Mouse (Mus musculus): ENCODE results near the gene S100a1. TPM values are rescaled to one million over a fixed set of nuclear protein-coding genes. Genes with fewer than 3 reads are reported as not detected.

S100a1 gene
- total and polyA plus RNA-seq, 2 experiments, result 123 to 335 TPM

DNA sequence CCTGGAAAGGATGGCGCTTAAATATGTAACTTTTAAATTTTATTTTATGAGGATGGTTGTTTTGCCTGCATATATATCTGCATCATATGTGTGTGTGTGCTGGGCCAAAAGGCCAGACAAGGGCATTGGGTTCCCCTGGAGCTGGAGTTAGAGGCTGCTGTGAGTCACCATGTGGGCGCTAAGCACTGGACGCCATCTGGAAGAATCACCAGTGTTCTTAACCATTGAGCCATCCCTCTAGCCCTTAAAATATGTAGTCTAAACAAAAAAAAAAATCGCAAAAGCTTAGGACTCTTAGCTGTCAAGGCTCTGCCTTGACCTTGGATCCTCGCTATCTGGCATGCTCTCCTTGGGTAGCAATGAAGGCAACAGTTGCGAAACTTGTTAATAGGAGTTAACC lies 25.6 kb downstream of the S100a1 start:
- Histone ChIP-seq H3K27me3 (ENCODE audit: control insufficient read depth, insufficient read depth, low read length) (no peaks in the 10 kb centered on the region), H3K9ac (ENCODE audit: low read depth, low read length) (no peak overlapping the region), H3K4me3 (ENCODE audit: insufficient read depth, low read depth, low read length) (no peak overlapping the region), H3K36me3 (ENCODE audit: control insufficient read depth, insufficient read depth, low read length) (peaks cover 36% of the 10 kb centered on the region), H3K79me2 (ENCODE audit: control insufficient read depth, insufficient read depth, low read length) (peaks cover 5% of the 10 kb centered on the region; the same call in 1 of the 2 replicates), H3K27ac (replicated peaks; ENCODE audit: insufficient read depth, low read depth, low read length) (no peak overlapping the region), H3K4me1 (ENCODE audit: control insufficient read depth, insufficient read depth, low read length) (peaks cover 9% of the 10 kb centered on the region)
- WGBS, result 89% methylated on average over 6 of the region's 6 CpGs
- DNase-seq (ENCODE audit: extremely low read depth, low read depth, low spot score), result no peak
- TF ChIP-seq POLR2A (IDR thresholded peaks at IDR 0.05; ENCODE audit: extremely low read depth, insufficient read depth, low read length) (no peak), CTCF (IDR thresholded peaks at IDR 0.05; ENCODE audit: low read depth, low read length) (no peak)

DNA sequence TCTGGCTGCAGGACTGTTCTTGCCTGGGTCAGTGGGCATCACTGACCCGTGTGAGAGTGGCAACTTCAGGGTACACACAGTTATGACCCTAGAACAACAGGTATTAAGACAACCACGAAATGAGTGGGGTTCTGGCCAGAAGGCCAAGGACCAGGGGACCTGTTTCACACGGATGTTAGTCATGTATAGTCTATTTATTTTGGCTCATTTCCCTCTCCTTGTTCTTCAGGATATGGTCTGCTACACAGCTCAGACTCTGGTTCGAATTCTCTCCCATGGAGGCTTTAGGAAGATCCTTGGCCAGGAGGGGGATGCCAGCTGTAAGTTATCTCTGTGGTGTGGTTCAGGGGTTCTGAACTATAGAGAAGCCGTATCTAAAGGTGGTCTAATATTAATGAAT lies 27.2 kb downstream of the S100a1 start:
- Histone ChIP-seq H3K4me1 (ENCODE audit: control insufficient read depth, insufficient read depth, low read length) (peaks cover 5% of the 10 kb centered on the region), H3K27ac (replicated peaks; ENCODE audit: insufficient read depth, low read depth, low read length) (no peak overlapping the region), H3K4me3 (ENCODE audit: insufficient read depth, low read depth, low read length) (no peak overlapping the region), H3K79me2 (ENCODE audit: control insufficient read depth, insufficient read depth, low read length) (peaks cover 5% of the 10 kb centered on the region; the same call in 1 of the 2 replicates), H3K9ac (ENCODE audit: low read depth, low read length) (no peak overlapping the region), H3K36me3 (ENCODE audit: control insufficient read depth, insufficient read depth, low read length) (peaks cover 50% of the 10 kb centered on the region), H3K27me3 (ENCODE audit: control insufficient read depth, insufficient read depth, low read length) (no peaks in the 10 kb centered on the region)
- WGBS, result 54% methylated on average over 5 of the region's 5 CpGs
- no peak for DNase-seq (ENCODE audit: extremely low read depth, low read depth, low spot score)
- TF ChIP-seq POLR2A (IDR thresholded peaks at IDR 0.05; ENCODE audit: extremely low read depth, insufficient read depth, low read length), result no peak
- no peak for TF ChIP-seq CTCF (IDR thresholded peaks at IDR 0.05; ENCODE audit: low read depth, low read length)

DNA sequence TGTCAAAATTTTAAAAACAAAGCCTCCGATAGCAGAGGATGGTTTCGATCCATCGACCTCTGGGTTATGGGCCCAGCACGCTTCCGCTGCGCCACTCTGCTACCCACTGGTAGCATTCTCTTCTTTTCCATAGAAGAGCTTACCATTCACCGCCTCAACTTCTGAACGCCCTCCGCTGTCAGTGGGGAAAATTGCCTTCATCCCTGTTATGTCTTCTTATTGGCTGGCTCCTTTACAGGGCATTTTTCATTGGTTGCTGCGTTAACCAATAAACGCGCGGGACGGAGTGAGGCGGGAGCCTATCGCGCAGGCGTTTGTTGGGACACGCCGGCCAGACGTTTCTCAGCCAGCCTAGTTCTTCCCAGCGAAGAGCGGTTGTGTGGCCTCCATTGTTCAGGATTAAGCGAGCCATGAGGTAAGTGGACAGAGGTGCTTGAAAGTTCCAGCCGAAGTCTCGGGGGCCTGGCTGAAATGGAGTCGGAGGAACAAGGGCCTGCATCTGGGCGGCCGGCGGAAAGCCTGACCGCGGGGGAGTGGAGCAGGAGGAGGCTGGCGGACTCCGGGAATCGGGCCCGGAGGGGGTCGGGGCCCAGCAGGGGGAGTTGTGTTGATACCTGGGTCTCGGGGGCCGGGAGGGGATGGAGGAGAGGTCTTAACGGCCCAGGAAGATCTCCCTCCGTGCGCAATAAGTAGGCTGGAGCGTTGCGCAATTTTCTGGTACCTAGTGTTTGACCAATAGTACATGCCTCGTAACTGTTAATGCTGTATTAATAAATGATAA lies 38.2 kb downstream of the S100a1 start, which contains the start of gene Ilf2:
TSS of gene Ilf2 (plus strand) at position 296 of the 781 bp plus-strand sequence.
- peak within 1 kb of the TSS; percentile 81 for H3K4me3 ChIP-seq (ENCODE audit: insufficient read depth, low read depth, low read length)
- H3K27ac ChIP-seq (replicated peaks; ENCODE audit: insufficient read depth, low read depth, low read length), result peak within 1 kb of the TSS; percentile 57
- no peaks in the 10 kb centered on the region for H3K27me3 ChIP-seq (ENCODE audit: control insufficient read depth, insufficient read depth, low read length)
- peaks cover 3% of the 10 kb centered on the region; the same call in 1 of the 2 replicates for H3K4me1 ChIP-seq (ENCODE audit: control insufficient read depth, insufficient read depth, low read length)
- DNase-seq (ENCODE audit: extremely low read depth, low read depth, low spot score), result peak; percentile 92
- peaks cover 10% of the 10 kb centered on the region for H3K36me3 ChIP-seq (ENCODE audit: control insufficient read depth, insufficient read depth, low read length)
- WGBS, result under 1% methylated on average over 45 of the region's 45 CpGs
- H3K79me2 ChIP-seq (ENCODE audit: control insufficient read depth, insufficient read depth, low read length), result no peaks in the 10 kb centered on the region; the same call in 1 of the 2 replicates
- peak within 1 kb of the TSS; percentile 81 for H3K9ac ChIP-seq (ENCODE audit: low read depth, low read length)
- TF ChIP-seq CTCF (IDR thresholded peaks at IDR 0.05; ENCODE audit: low read depth, low read length) (peak; percentile 27), POLR2A (IDR thresholded peaks at IDR 0.05; ENCODE audit: extremely low read depth, insufficient read depth, low read length) (0 out of 2 replicates have a peak, but pooled peaks have one; percentile 11)

DNA sequence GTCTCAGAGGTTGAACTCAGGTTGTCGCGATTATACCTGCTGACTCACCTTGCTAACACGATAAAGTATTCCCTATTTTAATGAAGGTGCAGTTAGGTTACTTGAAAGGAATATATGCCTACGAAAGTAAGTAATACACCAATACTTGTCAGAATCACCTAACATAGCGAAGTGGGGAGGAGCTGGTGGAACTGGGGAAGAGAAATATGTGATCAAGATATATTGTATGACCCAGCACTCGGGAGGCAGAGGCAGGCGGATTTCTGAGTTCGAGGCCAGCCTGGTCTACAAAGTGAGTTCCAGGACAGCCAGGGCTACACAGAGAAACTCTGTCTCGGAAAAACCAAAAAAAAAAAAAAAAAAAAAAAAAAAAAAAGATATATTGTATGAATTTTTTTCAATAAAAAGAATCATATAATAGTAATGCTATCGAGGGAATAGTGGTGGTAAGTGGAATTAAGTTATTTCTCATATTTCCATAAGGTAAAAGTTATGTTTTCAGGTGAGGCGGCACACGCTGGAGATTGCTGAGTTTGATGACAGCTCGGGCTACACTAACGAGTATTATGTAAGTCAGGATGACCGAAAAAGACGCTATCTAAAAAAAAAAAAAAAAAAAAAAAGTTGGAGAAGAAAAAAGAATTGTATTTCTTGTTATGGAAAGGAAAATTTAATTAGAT lies 38.9 kb downstream of the S100a1 start:
- H3K4me1 ChIP-seq (ENCODE audit: control insufficient read depth, insufficient read depth, low read length), result peaks cover 3% of the 10 kb centered on the region; the same call in 1 of the 2 replicates
- TF ChIP-seq POLR2A (IDR thresholded peaks at IDR 0.05; ENCODE audit: extremely low read depth, insufficient read depth, low read length) (no peak), CTCF (IDR thresholded peaks at IDR 0.05; ENCODE audit: low read depth, low read length) (no peak)
- DNase-seq (ENCODE audit: extremely low read depth, low read depth, low spot score), result no peak
- no peaks in the 10 kb centered on the region for H3K27me3 ChIP-seq (ENCODE audit: control insufficient read depth, insufficient read depth, low read length)
- WGBS, result 39% methylated on average over 16 of the region's 16 CpGs
- H3K36me3 ChIP-seq (ENCODE audit: control insufficient read depth, insufficient read depth, low read length), result peaks cover 3% of the 10 kb centered on the region
- H3K27ac ChIP-seq (replicated peaks; ENCODE audit: insufficient read depth, low read depth, low read length), result no peak overlapping the region
- H3K4me3 ChIP-seq (ENCODE audit: insufficient read depth, low read depth, low read length), result 0 out of 2 replicates have a peak overlapping the region, but pooled peaks have one; percentile 21
- no peak overlapping the region for H3K9ac ChIP-seq (ENCODE audit: low read depth, low read length)
- H3K79me2 ChIP-seq (ENCODE audit: control insufficient read depth, insufficient read depth, low read length), result no peaks in the 10 kb centered on the region; the same call in 1 of the 2 replicates

DNA sequence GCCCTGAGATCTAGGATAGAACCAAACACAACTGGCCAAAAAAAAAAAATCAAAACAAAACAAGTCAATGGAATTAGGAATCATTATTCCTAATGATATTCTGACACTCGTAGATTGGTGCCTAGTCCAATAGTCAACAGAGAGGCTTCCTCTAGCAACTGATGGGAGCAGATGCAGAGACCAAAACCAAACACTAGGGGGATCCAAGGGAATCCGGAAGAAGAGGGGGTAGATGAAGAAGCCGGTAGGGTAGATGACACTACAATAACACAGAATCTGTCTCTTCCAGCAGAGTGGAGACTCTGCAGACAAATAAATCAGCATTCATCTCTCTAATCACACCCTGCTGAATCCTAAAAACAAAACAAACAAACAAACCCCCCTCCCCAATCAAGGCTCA lies 42.0 kb downstream of the S100a1 start:
- Histone ChIP-seq H3K79me2 (ENCODE audit: control insufficient read depth, insufficient read depth, low read length) (no peaks in the 10 kb centered on the region; the same call in 1 of the 2 replicates), H3K4me1 (ENCODE audit: control insufficient read depth, insufficient read depth, low read length) (peaks cover 3% of the 10 kb centered on the region; the same call in 1 of the 2 replicates), H3K36me3 (ENCODE audit: control insufficient read depth, insufficient read depth, low read length) (no peaks in the 10 kb centered on the region), H3K4me3 (ENCODE audit: insufficient read depth, low read depth, low read length) (no peak overlapping the region), H3K27ac (replicated peaks; ENCODE audit: insufficient read depth, low read depth, low read length) (no peak overlapping the region), H3K9ac (ENCODE audit: low read depth, low read length) (no peak overlapping the region), H3K27me3 (ENCODE audit: control insufficient read depth, insufficient read depth, low read length) (no peaks in the 10 kb centered on the region)
- WGBS, result 18% methylated on average over 3 of the region's 3 CpGs
- TF ChIP-seq POLR2A (IDR thresholded peaks at IDR 0.05; ENCODE audit: extremely low read depth, insufficient read depth, low read length), result no peak
- no peak for TF ChIP-seq CTCF (IDR thresholded peaks at IDR 0.05; ENCODE audit: low read depth, low read length)
- DNase-seq (ENCODE audit: extremely low read depth, low read depth, low spot score), result no peak

Measured in liver, adult 2 months (tissue).